In genomic region chr10:99262319-99262866, GRCm38 (mm10) we compare ENCODE assay signal across 8 mouse cellular contexts. TPM values are rescaled to one million over a fixed set of nuclear protein-coding genes. Genes with fewer than 3 reads are reported as not detected.
A peak's percentile ranks its signal among the peaks of the same experiment; 100 is the strongest.
DNase-seq lines count a peak whose midpoint lies in the region; ATAC-seq and TF ChIP-seq lines count a peak whose summit lies in the region.

No protein-coding gene starts in this region.

- no peak for TF ChIP-seq POLR2A in myocyte (IDR thresholded peaks at IDR 0.05; ENCODE audit: insufficient read length, low read depth)

- DNase-seq in adrenal gland, postnatal 36 days, result peak; percentile 36 to 64
- no peak for DNase-seq in adrenal gland, postnatal 4 days (ENCODE audit: low spot score in 2 of 2)
- peak; percentile 35 for DNase-seq in right cerebral cortex, postnatal 4 days
- no peak for DNase-seq in right cerebral cortex, adult 18-20 months
- no peak for DNase-seq in left cerebral cortex, adult 11 months (ENCODE audit: low spot score)
- DNase-seq in c-Kit-positive CD71-positive TER-119-positive erythroid progenitor cells, embryonic 14.5 days (ENCODE audit: low spot score), result no peak

- peak overlapping the region; percentile 52 for H3ac ChIP-seq in myocyte (ENCODE audit: control insufficient read depth, insufficient read length)

- H3K36me3 ChIP-seq in myocyte (ENCODE audit: control insufficient read depth, insufficient read depth), result peaks cover 12% of the 10 kb centered on the region

- H3K4me2 ChIP-seq in myocyte (ENCODE audit: low read depth), result peak overlapping the region; percentile 100

- no peaks in the 10 kb centered on the region for H3K27me3 ChIP-seq in myocyte (ENCODE audit: control insufficient read depth, insufficient read depth, insufficient read length)

- peak; percentile 1 for ATAC-seq in inflammation-experienced regulatory T-cells, adult 6 months

- H3K4me3 ChIP-seq in myocyte, result peak overlapping the region; percentile 95

- peaks cover 50% of the 10 kb centered on the region for H3K79me2 ChIP-seq in myocyte (ENCODE audit: control insufficient read depth, insufficient read depth)

TF ChIP-seq in myocyte, 11 proteins besides CTCF, POLR2A, EP300 and RAD21:
- TF ChIP-seq REST (IDR thresholded peaks at IDR 0.05; ENCODE audit: insufficient read depth, insufficient read length) (no peak), POLR2AphosphoS2 (IDR thresholded peaks at IDR 0.05; ENCODE audit: insufficient read length, low read depth) (no peak), SRF (IDR thresholded peaks at IDR 0.05; ENCODE audit: control insufficient read depth, insufficient read length, low read depth) (no peak), E2F4 (IDR thresholded peaks at IDR 0.05; ENCODE audit: insufficient read depth) (no peak), TCF12 (IDR thresholded peaks at IDR 0.05; ENCODE audit: insufficient read depth, poor library complexity, severe bottlenecking) (no peak), USF1 (IDR thresholded peaks at IDR 0.05; ENCODE audit: low read depth) (no peak), MYOG (IDR thresholded peaks at IDR 0.05; ENCODE audit: control insufficient read depth in 1 of 3, insufficient read depth in 1 of 3, insufficient read length in 2 of 3, low read depth in 2 of 3) (no peak), MYOD1 (IDR thresholded peaks at IDR 0.05; ENCODE audit: control insufficient read depth in 1 of 3, insufficient read length in 2 of 3, low read depth in 2 of 3) (no peak), CEBPB (IDR thresholded peaks at IDR 0.05; ENCODE audit: insufficient read depth, poor library complexity, severe bottlenecking) (no peak), MAX (IDR thresholded peaks at IDR 0.05; ENCODE audit: low read depth) (no peak), TCF3 (IDR thresholded peaks at IDR 0.05; ENCODE audit: insufficient read length, low read depth) (no peak)

RNA-seq across cellular contexts. Expression of gene Dusp6, which starts 0.6 kb away (rescaled TPM):
- total RNA-seq in adrenal gland, postnatal 36 days (2021), result 100 to 1,000 TPM in 1 of 2 experiments, 10 to 100 TPM in 1; 77.1 to 100 TPM
- 100 to 1,000 TPM; 117 to 123 TPM for total RNA-seq in adrenal gland, postnatal 4 days (2021)
- 10 to 100 TPM; 32.8 to 52.8 (median 41.2) TPM for polyA plus RNA-seq in inflammation-experienced regulatory T-cells, adult 6 months (2017; shearing (Covaris generic))
- 21.6 TPM for polyA plus RNA-seq in myocyte (2012; fragmentation: generic; extraction: Trizol)

Comparison
In these comparisons a context has a peak if more than half of its experiments do, and no peak if none do; other contexts are left out.
1. DNase-seq: peak in adrenal gland, postnatal 36 days (2 of 2) and right cerebral cortex, postnatal 4 days (single experiment); none in adrenal gland, postnatal 4 days (0 of 2), right cerebral cortex, adult 18-20 months (single experiment), left cerebral cortex, adult 11 months (single experiment) and c-Kit-positive CD71-positive TER-119-positive erythroid progenitor cells, embryonic 14.5 days (single experiment).